Mouse (Mus musculus) G1E-ER4 (cell line): ENCODE results near the gene Tnik. TPM values are rescaled to one million over a fixed set of nuclear protein-coding genes. Genes with fewer than 3 reads are reported as not detected.

Experiments
- GATA1 ChIP-seq: IDR thresholded peaks from one replicate; pipeline ENCODE4 v1.8.0; 2012; ENCODE audit warnings: low read length, inconsistent platforms
- polyA plus RNA-seq: library from polyadenylated mRNA; stranded (reverse); fragments of >175 nt; gene quantifications from 2 replicates; pipeline ENCODE4 v1.2.3, GENCODE M21; 2012

Gene Tnik
- polyA plus RNA-seq, 1 experiment = 1.2 TPM

DNA sequence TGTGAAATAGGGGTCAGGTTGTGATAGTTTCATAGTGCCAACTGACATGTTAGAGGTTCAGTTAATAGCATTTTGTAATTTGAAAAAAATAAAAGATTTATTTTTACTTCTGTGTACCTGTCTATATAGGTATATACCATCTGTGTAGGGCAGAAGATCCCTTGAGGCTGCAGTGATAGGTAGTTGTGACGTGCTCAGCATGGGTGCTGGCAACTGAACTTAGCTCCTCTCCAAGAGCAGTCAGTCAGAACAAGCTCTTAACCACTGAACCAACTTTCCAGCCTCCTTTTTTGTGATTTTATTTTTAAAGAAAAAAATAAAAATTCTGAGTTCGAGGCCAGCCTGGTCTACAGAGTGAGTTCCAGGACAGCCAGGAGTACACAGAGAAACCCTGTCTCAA, 51.4 kb downstream of the Tnik start:
- no peak for TF ChIP-seq GATA1

DNA sequence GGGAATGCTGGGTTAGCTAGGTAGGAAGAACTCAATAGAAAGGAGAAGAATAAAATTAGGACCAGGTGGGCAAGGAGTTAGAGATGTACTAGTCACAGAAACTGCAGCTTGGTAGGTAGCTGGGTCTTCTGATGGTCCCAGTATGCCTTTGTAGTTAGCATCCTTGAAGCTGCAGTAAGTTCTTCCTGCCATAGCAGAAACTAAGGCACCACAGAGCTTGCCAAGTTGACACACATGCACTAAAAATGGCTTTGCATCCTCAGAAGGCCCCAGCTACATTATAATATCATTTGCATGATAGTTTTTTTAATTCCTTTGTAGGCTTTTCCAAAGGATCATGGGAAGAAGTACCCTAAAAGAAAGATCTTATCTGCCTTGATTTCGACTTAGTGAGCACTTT, 54.3 kb downstream of the Tnik start:
- no peak for TF ChIP-seq GATA1

DNA sequence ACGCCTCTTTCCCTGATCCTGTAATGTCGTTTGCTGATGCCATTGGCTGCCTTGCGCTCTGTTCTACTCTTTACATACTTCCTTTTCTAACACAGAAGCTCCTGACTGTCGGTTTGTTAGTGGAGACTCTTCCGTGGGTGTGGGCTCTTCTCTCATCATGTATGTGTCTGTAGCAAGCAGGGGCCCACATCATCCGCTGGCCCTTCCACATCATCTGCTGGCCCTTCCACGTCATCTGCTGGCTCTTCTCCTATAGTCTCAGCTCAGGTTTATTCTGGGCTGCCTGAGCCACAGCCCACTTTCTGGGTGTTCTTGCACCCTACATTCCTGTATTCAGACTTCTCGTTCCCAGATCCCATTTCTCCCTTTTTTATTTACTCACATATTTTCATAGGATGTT, 58.6 kb downstream of the Tnik start:
- TF ChIP-seq GATA1 = no peak

DNA sequence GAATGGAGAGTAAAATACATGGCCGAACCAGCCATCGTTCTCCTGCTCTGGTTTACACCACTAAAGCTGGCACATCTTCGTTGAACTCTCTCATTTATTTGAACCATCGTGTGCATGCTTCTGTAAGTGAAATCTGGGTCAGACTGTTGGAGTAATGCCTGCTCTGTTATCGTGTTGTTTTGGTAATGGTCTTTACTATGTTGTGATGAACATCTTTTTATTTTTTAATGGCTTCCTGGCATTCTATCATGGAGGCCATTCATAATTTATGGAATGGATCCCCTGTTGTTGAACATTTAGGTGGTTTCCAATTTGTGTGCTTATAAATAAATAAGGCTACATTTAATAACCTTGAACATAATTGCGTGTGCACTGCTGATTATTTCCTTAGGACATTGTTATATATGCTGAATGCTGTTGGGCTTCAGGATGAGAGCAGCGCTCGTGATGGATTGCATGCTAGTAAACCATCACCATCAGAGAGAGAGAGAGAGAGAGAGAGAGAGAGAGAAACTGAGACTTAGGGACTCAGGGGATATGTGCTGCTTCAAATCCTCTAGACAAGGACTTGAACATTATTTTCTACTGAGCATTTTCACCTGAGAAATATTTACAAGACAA, 62.7 kb downstream of the Tnik start:
- no peak for TF ChIP-seq GATA1

DNA sequence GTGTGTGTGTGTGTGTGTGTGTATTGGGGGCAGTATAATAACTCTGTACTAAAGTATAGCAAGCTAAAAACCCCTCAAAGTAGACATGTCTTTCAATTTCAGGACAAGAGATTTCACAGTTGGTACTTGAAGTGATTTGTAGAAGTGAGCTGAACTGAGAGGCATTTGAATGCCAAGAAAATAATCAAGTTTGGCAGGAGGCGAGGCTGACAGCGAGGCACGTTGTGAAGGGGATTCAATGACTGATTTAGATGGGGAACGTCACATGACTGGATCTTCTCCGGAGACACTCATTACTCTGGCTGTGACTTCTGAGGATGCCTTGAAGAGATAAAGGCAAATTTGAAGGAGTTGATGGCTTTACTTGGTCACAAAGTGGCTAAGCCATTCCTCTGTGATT, 69.3 kb downstream of the Tnik start:
- no peak for TF ChIP-seq GATA1

DNA sequence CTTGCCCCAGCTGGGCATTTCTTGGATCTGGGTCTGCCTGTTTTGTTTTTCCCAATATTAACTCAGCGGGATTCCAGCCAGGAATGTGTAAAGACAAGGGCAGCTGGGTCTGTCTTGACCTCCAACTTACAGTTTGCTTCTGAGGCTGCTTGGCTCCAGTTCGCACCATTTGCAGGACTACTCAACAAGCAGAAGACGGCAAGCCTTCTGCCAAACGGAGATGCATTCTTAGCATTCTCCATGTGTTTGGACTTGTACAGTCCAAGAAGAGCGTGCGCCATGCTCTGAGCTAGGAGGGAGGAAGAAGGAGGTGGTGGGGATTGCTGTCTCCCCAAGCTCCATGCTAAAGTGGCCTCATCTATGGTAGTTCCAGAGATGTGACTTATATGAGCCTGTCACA, 70.9 kb downstream of the Tnik start:
- TF ChIP-seq GATA1 = no peak

DNA sequence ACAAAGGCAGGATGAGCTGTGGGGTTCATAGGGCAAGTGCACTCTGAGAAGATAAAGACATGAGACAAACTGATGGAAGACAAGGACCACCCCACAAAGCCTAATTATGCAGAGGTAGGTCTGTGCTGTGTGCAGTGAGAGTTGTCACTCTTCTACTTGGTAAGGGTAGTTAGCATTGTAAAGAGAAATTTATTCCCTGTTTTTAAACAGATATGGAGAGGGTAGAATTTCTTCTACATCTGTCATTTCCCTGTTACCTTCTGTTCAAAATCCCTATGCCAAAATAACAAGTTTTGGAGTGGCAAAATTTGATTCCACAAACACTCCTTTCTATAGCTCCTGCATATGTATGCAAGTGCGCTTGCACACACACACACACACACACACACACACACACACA, 71.5 kb downstream of the Tnik start:
- TF ChIP-seq GATA1 = no peak

DNA sequence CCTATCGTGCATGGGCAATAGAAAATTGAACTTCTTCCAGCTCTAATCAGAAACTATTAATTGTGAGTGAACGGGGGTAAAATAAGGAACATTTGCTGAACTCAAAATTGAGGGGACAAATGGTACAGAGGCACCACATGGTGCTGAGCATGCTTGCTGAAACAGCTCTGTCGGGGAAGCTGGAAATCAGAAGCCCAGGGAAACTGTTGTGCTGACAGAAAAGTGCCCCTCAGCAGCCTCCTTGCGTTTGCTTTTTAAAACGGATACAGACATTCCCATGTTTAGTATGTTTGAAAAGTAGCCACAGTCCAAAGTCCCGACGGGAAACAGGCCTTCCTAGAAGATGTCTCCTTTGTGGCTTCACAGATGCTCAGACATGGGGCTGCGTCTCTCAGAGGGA, 77.1 kb downstream of the Tnik start:
- no peak for TF ChIP-seq GATA1

DNA sequence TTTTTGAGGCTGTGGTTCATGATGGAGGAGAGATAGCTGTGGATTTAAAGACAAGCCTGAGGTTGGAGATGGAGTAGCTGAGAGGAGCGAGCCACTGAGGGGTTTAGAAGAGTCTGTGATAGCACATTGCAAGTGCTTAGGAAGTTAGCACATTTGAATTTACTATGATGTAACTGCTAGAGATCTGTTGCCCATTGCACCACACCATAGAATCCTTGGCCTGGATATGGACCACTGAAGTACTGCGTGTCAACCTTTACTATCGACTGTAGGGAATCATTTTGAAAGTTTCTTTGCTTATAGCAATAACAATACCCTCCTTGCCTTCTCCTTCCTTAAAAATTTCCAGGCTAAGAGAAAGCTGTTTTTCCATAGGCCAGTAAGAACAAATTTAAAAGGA, 80.2 kb downstream of the Tnik start:
- no peak for TF ChIP-seq GATA1

DNA sequence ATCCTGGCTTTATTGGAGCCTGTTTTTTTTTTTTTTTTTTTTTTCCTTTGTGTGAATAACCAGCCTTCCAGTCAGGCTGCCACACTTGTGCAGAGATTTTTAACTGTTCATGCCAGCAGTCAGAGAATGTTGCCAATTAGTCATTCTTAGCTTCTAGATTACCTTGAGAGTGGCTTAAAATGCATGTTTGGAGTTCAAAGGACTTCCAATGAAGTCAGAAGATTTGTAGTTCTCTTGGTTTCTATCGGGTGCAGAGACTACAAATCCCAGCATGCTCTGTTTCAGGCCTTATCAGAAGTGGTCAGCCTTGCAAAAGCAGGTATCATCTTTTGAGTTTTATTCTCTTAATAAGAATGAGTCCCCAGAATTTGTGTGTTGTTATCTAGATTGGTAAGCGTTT, 80.6 kb downstream of the Tnik start:
- TF ChIP-seq GATA1 = no peak

DNA sequence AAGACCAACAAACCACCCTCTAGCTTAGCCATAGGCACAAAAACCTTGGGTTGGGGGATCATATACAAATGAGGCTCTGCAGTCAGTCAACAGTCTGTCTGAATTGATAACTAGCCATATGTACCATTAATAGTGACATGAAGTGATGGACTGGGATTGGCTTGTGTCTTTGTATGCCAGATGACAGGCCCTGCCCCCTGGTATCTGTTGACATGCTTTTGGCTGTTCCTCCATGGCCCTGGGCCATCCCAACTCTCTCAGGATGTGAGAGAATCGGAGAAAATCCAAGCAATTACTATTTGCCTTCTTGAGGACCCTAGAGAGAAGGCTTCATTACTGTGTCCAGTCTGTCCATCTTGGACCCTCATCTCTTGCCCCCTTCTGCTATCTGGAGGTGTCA, 82.4 kb downstream of the Tnik start:
- no peak for TF ChIP-seq GATA1

DNA sequence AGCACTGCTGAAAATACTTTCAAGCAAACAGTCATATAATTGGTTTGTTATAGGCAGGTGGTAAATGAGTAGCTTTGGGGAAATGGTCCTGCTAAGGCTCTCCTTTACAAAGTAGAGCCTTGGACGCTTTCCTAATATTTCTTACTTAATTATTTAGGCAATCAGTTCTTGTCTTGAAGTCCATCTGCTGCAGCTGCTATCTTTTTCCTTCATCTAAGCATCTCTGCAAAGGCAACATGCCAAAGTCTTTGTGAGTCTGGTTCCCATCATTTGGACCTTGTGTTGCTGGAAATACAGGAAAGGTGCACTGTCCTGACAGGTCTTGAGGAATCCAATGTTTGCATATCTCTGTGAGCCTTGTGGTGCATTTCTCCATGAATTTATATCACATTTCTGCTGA, 82.9 kb downstream of the Tnik start:
- TF ChIP-seq GATA1 = no peak

DNA sequence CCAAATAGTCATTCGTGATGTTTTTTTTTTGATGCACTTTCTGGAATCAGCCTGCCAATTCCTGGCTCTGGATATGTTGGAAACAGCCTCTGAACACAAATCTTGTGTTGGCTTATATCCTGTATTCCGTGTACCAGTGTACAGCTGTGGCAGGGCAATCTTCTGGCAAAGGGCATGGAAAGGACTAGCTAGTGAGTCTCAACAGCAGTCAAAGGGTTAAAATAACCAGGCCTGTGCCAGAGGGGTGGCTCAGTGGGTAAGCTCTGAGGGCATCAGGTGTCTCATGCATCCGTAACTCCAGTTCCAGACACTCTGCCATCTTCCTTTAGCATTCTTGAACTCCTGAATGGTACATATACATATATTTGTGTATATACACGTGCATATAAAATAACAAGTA, 83.5 kb downstream of the Tnik start:
- TF ChIP-seq GATA1 = no peak

DNA sequence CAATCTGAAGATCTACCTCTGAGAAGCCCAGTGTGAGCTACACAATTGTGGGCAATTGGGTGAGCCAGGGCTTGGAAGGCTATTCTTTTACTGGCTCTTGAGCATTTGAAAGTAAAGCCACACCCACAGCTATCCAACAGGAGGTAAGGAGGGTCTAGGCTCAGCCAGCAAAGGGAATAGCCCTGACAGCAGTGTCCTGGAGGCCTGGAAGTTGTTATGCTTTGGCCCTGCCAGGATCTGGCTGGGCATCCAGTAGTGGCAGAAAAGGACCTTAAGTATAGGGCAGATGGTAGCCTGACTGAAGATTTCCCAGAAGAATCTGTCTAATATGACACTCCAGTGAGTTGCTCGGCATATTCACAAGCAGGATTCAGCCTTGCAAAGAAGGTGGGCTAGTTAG, 85.7 kb downstream of the Tnik start:
- TF ChIP-seq GATA1 = no peak

DNA sequence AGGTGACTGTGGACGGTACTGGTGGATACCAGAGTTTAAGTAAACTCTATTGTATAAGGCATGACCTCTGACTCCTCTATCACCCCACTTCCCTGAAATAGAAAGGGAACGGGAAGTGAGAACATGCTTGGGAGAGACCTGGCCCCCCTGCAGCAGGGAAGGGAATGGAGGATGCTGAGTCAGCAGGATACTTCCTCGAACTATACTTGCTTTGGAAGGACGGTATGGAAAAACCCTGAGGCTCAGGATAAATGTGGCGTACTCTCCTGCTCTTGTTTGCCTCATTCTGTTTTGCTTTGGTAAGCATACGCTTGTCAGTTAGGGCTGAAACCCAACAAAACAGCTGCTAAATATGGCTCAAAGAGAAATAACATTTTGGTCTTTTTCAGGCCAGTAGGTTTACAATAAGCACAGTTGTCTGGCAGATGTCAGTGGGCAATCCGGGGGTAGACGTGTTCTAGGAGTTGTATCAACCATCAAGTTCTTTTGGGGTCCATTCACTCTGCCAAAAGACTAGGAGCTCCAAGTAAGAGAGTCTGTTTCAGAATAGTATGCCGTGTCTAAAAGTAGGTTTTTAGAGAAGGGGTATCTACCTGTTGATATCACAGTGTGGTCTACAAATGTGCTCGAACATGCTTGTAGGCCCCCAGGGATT, 87.3 kb downstream of the Tnik start:
- TF ChIP-seq GATA1 = no peak

DNA sequence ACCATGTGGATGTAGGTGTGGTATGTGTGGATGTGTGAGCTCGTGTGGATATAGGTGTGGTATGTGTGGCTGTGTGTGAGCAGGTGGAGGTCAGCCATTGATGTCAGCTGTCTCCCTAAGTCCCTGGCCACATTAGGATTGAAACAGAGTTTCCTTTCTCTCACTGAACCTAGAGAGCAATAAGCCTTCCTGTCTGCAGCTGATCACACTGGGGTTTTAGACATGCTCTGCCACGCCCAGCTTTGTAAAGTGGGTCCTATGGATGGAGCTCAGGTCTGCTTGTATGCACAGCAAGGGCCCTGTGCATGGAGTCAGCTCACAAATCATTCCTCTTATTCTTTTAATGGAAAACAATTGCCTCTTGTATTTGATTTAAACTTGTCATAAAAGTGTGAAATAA, 95.4 kb downstream of the Tnik start:
- TF ChIP-seq GATA1 = no peak

DNA sequence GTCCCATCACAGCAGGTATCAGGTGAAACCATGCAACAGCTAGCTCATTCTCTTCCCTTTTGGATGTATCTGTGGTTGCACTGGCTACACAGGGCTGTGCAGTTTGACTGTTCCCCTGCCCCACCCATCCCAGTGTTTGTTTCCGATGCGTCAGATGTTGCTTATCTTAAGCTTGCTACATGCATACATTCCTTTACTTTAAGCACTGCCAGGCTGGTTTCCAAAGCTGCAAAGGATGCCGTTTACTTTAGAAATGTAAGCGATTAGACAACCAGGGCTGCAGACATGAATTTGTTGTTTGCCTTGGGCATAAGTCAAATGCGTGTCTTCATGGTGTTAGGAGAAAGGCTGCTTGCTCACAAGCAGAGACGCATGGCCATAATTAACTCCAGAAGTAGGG, 96.1 kb downstream of the Tnik start:
- TF ChIP-seq GATA1 = no peak

DNA sequence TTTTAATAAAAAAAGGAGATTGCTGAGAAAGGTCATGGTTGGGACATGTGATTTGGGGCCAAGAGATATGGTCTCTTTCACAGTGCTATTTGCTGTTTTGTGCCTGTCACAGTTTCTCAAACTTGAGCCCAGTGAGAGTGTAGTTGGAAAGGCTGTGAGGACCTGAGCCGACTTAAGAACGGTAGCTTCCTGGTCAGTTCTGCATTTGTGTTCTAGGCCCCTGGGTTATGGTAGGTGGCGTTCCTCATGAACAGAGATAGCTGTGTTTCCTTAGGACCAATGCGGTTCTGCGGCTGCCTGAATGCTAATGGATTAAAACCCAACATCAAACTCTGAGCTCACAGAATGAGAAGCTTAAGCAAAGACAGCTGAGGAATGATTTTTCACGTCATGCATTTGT, 98.0 kb downstream of the Tnik start:
- TF ChIP-seq GATA1 = no peak
